Mouse (Mus musculus) monocyte, adult 2 months (primary cell): ENCODE data around the gene Olfr393.

Experiments used
- DNase-seq, 2 experiments: peaks; one replicate each; pipeline ENCODE4 v3.0.0; 2022; ENCODE audit warnings: low spot score in 2 of 2, low read depth in 1 of 2

Gene Olfr393

GRCm38 (mm10) chr11:73851354-73851753, at the start of gene Olfr393:
Olfr393 (minus strand) TSS chr11:73851454.
- DNase-seq = no peak

DNA sequence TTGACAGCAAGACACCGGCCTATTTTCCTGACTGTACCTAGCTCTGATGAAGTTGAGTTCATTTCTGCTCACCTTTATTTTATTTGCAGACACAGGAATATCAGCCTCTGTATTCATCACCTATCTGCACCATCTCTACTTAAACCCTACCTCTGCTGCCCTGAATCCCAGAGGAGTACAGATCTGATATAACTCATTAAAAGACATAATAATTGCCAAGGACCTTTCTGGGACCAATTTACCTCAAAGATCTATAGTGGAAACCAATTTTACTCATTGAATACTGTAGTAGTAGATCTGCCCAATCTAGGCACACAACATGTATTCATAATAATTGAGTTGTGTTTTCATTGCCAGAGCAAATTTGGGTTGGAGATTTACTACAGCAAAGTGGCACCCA, 39.4 kb upstream of the Olfr393 start, which contains the start of gene Olfr394:
TSS of gene Olfr394 (minus strand) at position 101 of the 400 bp plus-strand sequence.
- no peak for DNase-seq

GRCm38 (mm10) chr11:73816949-73817348, 34.3 kb downstream of the Olfr393 start, which contains the start of gene Olfr392:
Olfr392 (minus strand) TSS chr11:73817049.
- no peak for DNase-seq

- no peak for DNase-seq
These were observed 48.3 kb downstream of the Olfr393 start, which contains the start of gene Olfr391-ps for GRCm38 (mm10) chr11:73802952-73803351. Olfr391-ps (minus strand) TSS chr11:73803052.
